Mouse (Mus musculus) heart, embryonic 15.5 days (tissue): ENCODE measurements at regions not wholly inside any gene's neighbourhood (a gene's known extent, or its start where the extent isn't known, plus 50 kb on each side); places are given as distances from the start of the nearest gene placed in this dataset.
A peak's percentile ranks its signal among the peaks of the same experiment; 100 is the strongest.
"Not testable (repeated sequence)": the region's sequence is repeated elsewhere in the genome, so short reads cannot be mapped to it uniquely, and the experiment has no call there.

Source experiments
- ATAC-seq: fragments of 200-750 bp; cut with Nextera tagmentation; replicated peaks from 2 replicates; pipeline ENCODE4 v1.8.0; 2017; ENCODE audit warnings: low read depth, moderate TSS enrichment; ENCODE audit not compliant: insufficient number of reproducible peaks, insufficient read depth, low FRiP score
- H3K27ac ChIP-seq: fragments of 300-500 bp; sonication (generic); 2 replicates; pipeline ENCODE4 v1.5.1; 2015; ENCODE audit warnings: mild to moderate bottlenecking, inconsistent platforms
- H3K27me3 ChIP-seq: fragments of 300-500 bp; sonication (generic); 2 replicates; pipeline ENCODE4 v1.6.1; 2015; ENCODE audit warnings: inconsistent platforms
- H3K36me3 ChIP-seq: fragments of 300-500 bp; sonication (generic); 2 replicates; pipeline ENCODE4 v1.6.1; 2015; ENCODE audit warnings: mild to moderate bottlenecking, inconsistent platforms
- H3K4me1 ChIP-seq: fragments of 300-500 bp; sonication (generic); replicated peaks from 2 replicates; pipeline ENCODE4 v1.6.1; 2015; ENCODE audit warnings: inconsistent platforms
- H3K4me2 ChIP-seq: fragments of 300-500 bp; sonication (generic); 2 replicates; pipeline ENCODE4 v1.6.1; 2015; ENCODE audit warnings: inconsistent platforms, mild to moderate bottlenecking, moderate library complexity
- H3K4me3 ChIP-seq: fragments of 300-500 bp; sonication (generic); 2 replicates; pipeline ENCODE4 v1.5.1; 2015; ENCODE audit warnings: mild to moderate bottlenecking, inconsistent platforms
- H3K9ac ChIP-seq: fragments of 300-500 bp; sonication (generic); 2 replicates; pipeline ENCODE4 v1.6.1; 2015; ENCODE audit warnings: mild to moderate bottlenecking, inconsistent platforms
- H3K9me3 ChIP-seq: fragments of 300-500 bp; sonication (generic); replicated peaks from 2 replicates; pipeline ENCODE4 v1.6.1; 2016; ENCODE audit warnings: inconsistent platforms
- WGBS: fragments of 180-500 bp; shearing (Covaris S2); methylation state at CpG from one replicate; pipeline ENCODE4 v1.1.7; 2015; ENCODE audit warnings: mixed read lengths; 5-methylcytosine and 5-hydroxymethylcytosine counted together

- Histone ChIP-seq H3K4me3 (no peak overlapping the region), H3K9ac (no peak overlapping the region), H3K27ac (no peak overlapping the region), H3K27me3 (no peaks in the 10 kb centered on the region), H3K36me3 (no peaks in the 10 kb centered on the region), H3K4me2 (no peak overlapping the region), H3K9me3 (no peaks in the 10 kb centered on the region), H3K4me1 (no peaks in the 10 kb centered on the region)
- 80% methylated on average over 2 of the region's 2 CpGs for WGBS
- no peak for ATAC-seq
Measured at GRCm38 (mm10) chr16:30709975-30710374, 110.5 kb downstream of the Fam43a start.

DNA sequence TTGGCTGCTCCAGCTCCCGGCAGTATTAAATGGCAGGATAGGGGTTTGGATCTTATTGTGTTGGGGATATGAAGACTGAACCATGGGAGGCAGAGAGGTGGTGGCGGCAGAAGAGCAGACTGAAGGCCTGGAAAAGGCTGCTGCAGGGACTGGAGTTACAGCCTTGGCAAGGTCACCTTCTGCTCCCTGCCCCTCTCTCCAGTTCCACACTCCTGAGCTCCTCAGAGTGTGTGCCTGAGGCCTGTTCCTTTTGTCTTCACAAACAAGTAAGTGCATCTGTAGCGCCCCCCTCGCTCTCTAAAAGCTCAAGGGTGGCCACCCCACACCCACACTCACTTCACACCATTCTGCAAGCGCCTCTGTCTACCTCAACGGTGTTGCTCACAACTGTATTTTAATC, 113.0 kb downstream of the Fam43a start:
- Histone ChIP-seq H3K27me3 (no peaks in the 10 kb centered on the region), H3K4me1 (no peaks in the 10 kb centered on the region), H3K9ac (no peak overlapping the region), H3K27ac (no peak overlapping the region), H3K4me3 (no peak overlapping the region), H3K36me3 (no peaks in the 10 kb centered on the region), H3K9me3 (no peaks in the 10 kb centered on the region), H3K4me2 (no peak overlapping the region)
- ATAC-seq: no peak
- WGBS: 78% methylated on average over 6 of the region's 6 CpGs

DNA sequence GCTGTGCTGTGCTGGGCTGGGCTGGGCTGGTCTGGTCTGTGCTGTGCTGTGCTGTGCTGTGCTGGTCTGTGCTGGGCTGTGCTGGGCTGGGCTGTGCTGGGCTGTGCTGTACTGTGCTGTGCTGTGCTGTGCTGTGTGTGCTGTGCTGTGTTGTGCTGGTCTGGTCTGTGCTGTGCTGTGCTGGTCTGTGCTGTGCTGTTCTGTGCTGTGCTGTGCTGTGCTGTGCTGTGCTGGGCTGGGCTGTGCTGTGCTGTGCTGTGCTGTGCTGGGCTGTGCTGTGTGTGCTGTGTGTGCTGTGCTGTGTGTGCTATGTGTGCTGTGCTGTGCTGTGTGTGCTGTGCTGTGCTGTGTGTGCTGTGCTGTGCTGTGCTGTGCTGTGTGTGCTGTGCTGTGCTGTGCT, 118.1 kb downstream of the Fam43a start:
- H3K27me3 ChIP-seq, ATAC-seq, H3K4me2 ChIP-seq, H3K4me1 ChIP-seq, H3K27ac ChIP-seq, H3K9me3 ChIP-seq, H3K4me3 ChIP-seq, H3K9ac ChIP-seq, H3K36me3 ChIP-seq: not testable (repeated sequence)

- Histone ChIP-seq H3K9me3 (no peaks in the 10 kb centered on the region), H3K4me3 (no peak overlapping the region), H3K27me3 (no peaks in the 10 kb centered on the region), H3K9ac (no peak overlapping the region), H3K4me1 (0 out of 2 replicates have a peak, but pooled peaks cover 4% of the 10 kb centered on the region), H3K27ac (no peak overlapping the region), H3K4me2 (no peak overlapping the region), H3K36me3 (no peaks in the 10 kb centered on the region)
- ATAC-seq: no peak
- 40% methylated on average over 6 of the region's 6 CpGs for WGBS
Measured at GRCm38 (mm10) chr16:30720791-30721190, 121.3 kb downstream of the Fam43a start.

DNA sequence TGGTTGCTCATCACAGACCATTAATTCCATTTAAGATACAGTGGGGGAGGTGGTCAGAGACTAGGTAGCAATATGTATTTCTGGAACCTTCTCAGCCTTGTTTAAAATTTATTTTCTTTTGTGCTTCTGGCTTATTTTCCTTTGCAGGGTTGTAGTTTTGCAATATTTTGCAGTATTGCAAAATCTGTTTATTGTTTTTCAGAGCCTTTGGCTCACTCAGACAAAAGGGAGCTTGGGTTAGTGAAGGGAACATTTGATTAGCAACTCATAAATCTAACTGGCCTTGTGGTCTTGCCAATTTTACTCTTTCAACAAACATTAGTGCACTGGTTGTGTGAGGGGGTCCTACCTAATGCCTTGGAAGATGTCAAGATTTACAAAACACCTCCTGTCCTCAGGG, 121.7 kb downstream of the Fam43a start:
- H3K27ac ChIP-seq: no peak overlapping the region

GRCm38 (mm10) chr16:30722372-30722771, 122.8 kb downstream of the Fam43a start:
- no peaks in the 10 kb centered on the region for H3K9me3 ChIP-seq
- no peak overlapping the region for H3K27ac ChIP-seq
- H3K9ac ChIP-seq: no peak overlapping the region
- H3K4me3 ChIP-seq: no peak overlapping the region
- H3K4me1 ChIP-seq: 0 out of 2 replicates have a peak, but pooled peaks cover 4% of the 10 kb centered on the region
- H3K36me3 ChIP-seq: no peaks in the 10 kb centered on the region
- H3K4me2 ChIP-seq: no peak overlapping the region
- no peak for ATAC-seq
- WGBS: 78% methylated on average over 3 of the region's 3 CpGs
- H3K27me3 ChIP-seq: no peaks in the 10 kb centered on the region

More for the DNA sequence above, 121.7 kb downstream of the Fam43a start:
- H3K27me3 ChIP-seq: no peaks in the 10 kb centered on the region
- H3K36me3 ChIP-seq: no peaks in the 10 kb centered on the region
- no peaks in the 10 kb centered on the region for H3K9me3 ChIP-seq
- ATAC-seq: no peak
- H3K4me3 ChIP-seq: no peak overlapping the region
- 0 out of 2 replicates have a peak, but pooled peaks cover 4% of the 10 kb centered on the region for H3K4me1 ChIP-seq
- no peak overlapping the region for H3K4me2 ChIP-seq
- H3K9ac ChIP-seq: no peak overlapping the region

GRCm38 (mm10) chr16:30724591-30724990, 125.1 kb downstream of the Fam43a start:
- no peak for ATAC-seq
- no peaks in the 10 kb centered on the region for H3K36me3 ChIP-seq
- no peak overlapping the region for H3K4me3 ChIP-seq
- WGBS: 91% methylated on average over 1 of the region's 1 CpGs
- H3K9me3 ChIP-seq: no peaks in the 10 kb centered on the region
- no peak overlapping the region for H3K4me2 ChIP-seq
- 0 out of 2 replicates have a peak, but pooled peaks cover 4% of the 10 kb centered on the region for H3K4me1 ChIP-seq
- no peak overlapping the region for H3K27ac ChIP-seq
- no peak overlapping the region for H3K9ac ChIP-seq
- H3K27me3 ChIP-seq: no peaks in the 10 kb centered on the region

GRCm38 (mm10) chr16:30732770-30733415, 133.4 kb downstream of the Fam43a start:
- H3K9ac ChIP-seq: no peak overlapping the region
- H3K27ac ChIP-seq: 0 out of 2 replicates have a peak overlapping the region, but pooled peaks have one; percentile 26
- H3K9me3 ChIP-seq: no peaks in the 10 kb centered on the region
- no peaks in the 10 kb centered on the region for H3K36me3 ChIP-seq
- H3K4me2 ChIP-seq: no peak overlapping the region
- no peaks in the 10 kb centered on the region for H3K27me3 ChIP-seq
- peaks cover 30% of the 10 kb centered on the region for H3K4me1 ChIP-seq
- ATAC-seq: no peak
- WGBS: 59% methylated on average over 9 of the region's 9 CpGs
- no peak overlapping the region for H3K4me3 ChIP-seq

DNA sequence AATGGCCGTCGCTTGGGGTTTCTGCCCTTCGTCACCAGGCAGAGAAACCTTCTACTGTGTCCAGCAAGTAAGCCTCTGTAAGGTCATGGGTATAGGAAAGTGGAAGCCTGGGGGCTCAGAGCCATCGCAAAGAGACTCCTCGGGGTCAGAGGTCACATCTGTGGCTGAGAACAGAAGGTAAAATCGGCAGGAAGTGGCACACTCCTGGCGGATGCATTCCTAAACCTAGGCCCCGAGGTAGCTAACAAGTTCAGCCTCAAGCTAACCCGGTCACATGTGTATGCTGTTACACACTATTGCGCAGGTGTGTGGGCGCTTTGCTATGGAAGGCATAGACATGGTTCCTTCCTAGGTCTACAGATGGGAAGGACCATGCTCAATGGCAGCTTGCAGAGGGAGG, 134.0 kb downstream of the Fam43a start:
- no peaks in the 10 kb centered on the region for H3K27me3 ChIP-seq
- no peak overlapping the region for H3K4me3 ChIP-seq
- 0 out of 2 replicates have a peak overlapping the region, but pooled peaks have one; percentile 26 for H3K27ac ChIP-seq
- H3K4me1 ChIP-seq: peaks cover 36% of the 10 kb centered on the region
- no peak overlapping the region for H3K4me2 ChIP-seq
- WGBS: 56% methylated on average over 11 of the region's 11 CpGs
- H3K9me3 ChIP-seq: no peaks in the 10 kb centered on the region
- no peak overlapping the region for H3K9ac ChIP-seq
- H3K36me3 ChIP-seq: no peaks in the 10 kb centered on the region
- ATAC-seq: no peak

GRCm38 (mm10) chr16:30735360-30735759, 135.8 kb downstream of the Fam43a start:
- WGBS: 43% methylated on average over 3 of the region's 3 CpGs
- Histone ChIP-seq H3K27ac (peak overlapping the region; percentile 98; the same call in 1 of the 2 replicates), H3K27me3 (no peaks in the 10 kb centered on the region), H3K4me1 (peaks cover 50% of the 10 kb centered on the region), H3K9ac (no peak overlapping the region), H3K4me3 (no peak overlapping the region), H3K36me3 (no peaks in the 10 kb centered on the region), H3K9me3 (no peaks in the 10 kb centered on the region), H3K4me2 (no peak overlapping the region)
- no peak for ATAC-seq

- Histone ChIP-seq H3K9me3 (no peaks in the 10 kb centered on the region), H3K36me3 (no peaks in the 10 kb centered on the region), H3K4me3 (no peak overlapping the region), H3K4me1 (peaks cover 50% of the 10 kb centered on the region), H3K27ac (peak overlapping the region; percentile 98), H3K9ac (no peak overlapping the region), H3K27me3 (no peaks in the 10 kb centered on the region), H3K4me2 (no peak overlapping the region)
- no peak for ATAC-seq
- 39% methylated on average over 7 of the region's 7 CpGs for WGBS
Measured at GRCm38 (mm10) chr16:30735969-30736368, 136.4 kb downstream of the Fam43a start.

- Histone ChIP-seq H3K9me3 (no peaks in the 10 kb centered on the region), H3K4me2 (peak overlapping the region; percentile 47), H3K4me1 (peaks cover 50% of the 10 kb centered on the region), H3K27me3 (no peaks in the 10 kb centered on the region), H3K4me3 (no peak overlapping the region), H3K9ac (peak overlapping the region; percentile 48; the same call in 1 of the 2 replicates), H3K36me3 (no peaks in the 10 kb centered on the region), H3K27ac (peak overlapping the region; percentile 98)
- WGBS: 28% methylated on average over 17 of the region's 17 CpGs
- ATAC-seq: peak; percentile 82
Measured at GRCm38 (mm10) chr16:30736662-30737326, 137.3 kb downstream of the Fam43a start.
